Mouse (Mus musculus) brain, embryonic 14.5 days (tissue): ENCODE measurements at regions not wholly inside any gene's neighbourhood (a gene's known extent, or its start where the extent isn't known, plus 50 kb on each side); places are given as distances from the start of the nearest gene placed in this dataset.

ENCODE experiments used
- CTCF ChIP-seq: fragments of 200-500 bp; IDR thresholded peaks from 2 replicates; pipeline ENCODE4 v1.5.1; 2012; ENCODE audit warnings: inconsistent platforms, mild to moderate bottlenecking, moderate library complexity, borderline replicate concordance; ENCODE audit not compliant: insufficient read depth, insufficient read length; ENCODE audit errors: extremely low read depth
- POLR2A ChIP-seq: fragments of 200-500 bp; IDR thresholded peaks from 2 replicates; pipeline ENCODE4 v1.6.1; 2012; ENCODE audit warnings: mild to moderate bottlenecking, inconsistent platforms, borderline replicate concordance; ENCODE audit not compliant: poor library complexity, insufficient read depth, insufficient read length, severe bottlenecking; ENCODE audit errors: extremely low read depth

GRCm38 (mm10) chr15:70993397-70993796, 2841.0 kb upstream of the Gm6569 start:
- TF ChIP-seq CTCF (no peak), POLR2A (no peak)
